Mouse (Mus musculus): ENCODE measurements at regions not wholly inside any gene's neighbourhood (a gene's known extent, or its start where the extent isn't known, plus 50 kb on each side); places are given as distances from the start of the nearest gene placed in this dataset.

DNA sequence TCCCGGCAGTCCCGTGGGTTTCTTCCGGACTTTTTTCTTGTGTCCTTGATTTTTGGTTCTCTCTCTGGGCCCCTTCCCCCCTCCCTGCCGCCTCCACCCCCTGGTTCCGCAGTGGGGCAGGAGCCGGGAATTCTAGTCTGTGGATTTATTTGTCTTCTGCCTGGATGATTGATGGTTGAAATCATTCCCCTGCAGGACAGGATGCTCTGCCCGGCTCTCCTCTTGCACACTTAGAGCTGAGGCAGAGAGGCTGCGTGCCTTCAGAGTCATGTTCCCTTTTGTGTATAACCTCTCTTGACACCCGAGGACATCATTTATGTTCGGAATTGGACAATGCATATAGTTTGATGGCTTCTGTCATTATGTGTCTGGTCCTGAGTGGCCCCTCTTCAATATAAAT is 74.0 kb downstream of the Dmrta2 start:
- 59% methylated on average over 10 of the region's 10 CpGs for WGBS
- Histone ChIP-seq H3K36me3 (ENCODE audit: control insufficient read depth, insufficient read depth, low read length) (no peaks in the 10 kb centered on the region), H3K4me1 (replicated peaks; ENCODE audit: control insufficient read depth, insufficient read depth, low read length) (0 out of 2 replicates have a peak, but pooled peaks cover 3% of the 10 kb centered on the region), H3K27me3 (ENCODE audit: control insufficient read depth, insufficient read depth, low read length) (no peaks in the 10 kb centered on the region; the same call in 1 of the 2 replicates), H3K4me3 (ENCODE audit: control insufficient read depth, insufficient read depth, low read length) (no peak overlapping the region), H3K27ac (ENCODE audit: control insufficient read depth, insufficient read depth, low read length) (no peak overlapping the region)
- no peak for TF ChIP-seq CTCF (IDR thresholded peaks at IDR 0.05; ENCODE audit: borderline replicate concordance, control insufficient read depth, extremely low read depth, insufficient read depth, low read length, poor library complexity)
- no peak for TF ChIP-seq POLR2A (IDR thresholded peaks at IDR 0.05; ENCODE audit: control insufficient read depth, extremely low read depth, insufficient read depth, low read length, poor library complexity)
- DNase-seq, result no peak

DNA sequence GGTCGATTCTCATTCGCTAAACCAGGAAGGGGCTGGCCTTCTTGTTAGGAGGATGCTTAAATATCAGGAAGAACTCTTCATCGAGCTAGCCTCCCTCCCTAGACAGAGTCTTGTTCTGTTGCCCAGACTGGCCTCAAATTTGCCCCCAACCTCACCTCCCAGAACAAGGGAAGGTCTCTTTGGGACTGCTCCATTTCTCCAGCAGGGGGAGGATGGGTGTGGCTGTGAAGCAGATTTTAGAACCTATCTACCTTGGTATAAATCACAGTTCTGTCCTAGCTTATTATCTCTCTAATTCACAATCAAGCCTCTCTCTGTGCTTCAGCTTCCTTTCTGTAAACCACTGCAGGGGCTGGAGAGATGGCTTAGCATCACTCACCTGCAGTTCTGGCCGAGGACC is 75.1 kb downstream of the Dmrta2 start:
- no peak for DNase-seq
- H3K4me3 ChIP-seq (ENCODE audit: control insufficient read depth, insufficient read depth, low read length), result no peak overlapping the region
- H3K36me3 ChIP-seq (ENCODE audit: control insufficient read depth, insufficient read depth, low read length), result no peaks in the 10 kb centered on the region
- no peak overlapping the region for H3K27ac ChIP-seq (ENCODE audit: control insufficient read depth, insufficient read depth, low read length)
- H3K27me3 ChIP-seq (ENCODE audit: control insufficient read depth, insufficient read depth, low read length), result no peaks in the 10 kb centered on the region; the same call in 1 of the 2 replicates
- no peak for TF ChIP-seq POLR2A (IDR thresholded peaks at IDR 0.05; ENCODE audit: control insufficient read depth, extremely low read depth, insufficient read depth, low read length, poor library complexity)
- no peak for TF ChIP-seq CTCF (IDR thresholded peaks at IDR 0.05; ENCODE audit: borderline replicate concordance, control insufficient read depth, extremely low read depth, insufficient read depth, low read length, poor library complexity)
- 89% methylated on average over 4 of the region's 4 CpGs for WGBS
- 0 out of 2 replicates have a peak, but pooled peaks cover 3% of the 10 kb centered on the region for H3K4me1 ChIP-seq (replicated peaks; ENCODE audit: control insufficient read depth, insufficient read depth, low read length)

- H3K27me3 ChIP-seq (ENCODE audit: control insufficient read depth, insufficient read depth, low read length), result no peaks in the 10 kb centered on the region
- H3K27ac ChIP-seq (ENCODE audit: control insufficient read depth, insufficient read depth, low read length), result no peak overlapping the region
- H3K36me3 ChIP-seq (ENCODE audit: control insufficient read depth, insufficient read depth, low read length), result no peaks in the 10 kb centered on the region
- no peak overlapping the region for H3K4me3 ChIP-seq (ENCODE audit: control insufficient read depth, insufficient read depth, low read length)
- TF ChIP-seq POLR2A (IDR thresholded peaks at IDR 0.05; ENCODE audit: control insufficient read depth, extremely low read depth, insufficient read depth, low read length, poor library complexity) (no peak), CTCF (IDR thresholded peaks at IDR 0.05; ENCODE audit: borderline replicate concordance, control insufficient read depth, extremely low read depth, insufficient read depth, low read length, poor library complexity) (no peak)
- no peak for DNase-seq
- H3K4me1 ChIP-seq (replicated peaks; ENCODE audit: control insufficient read depth, insufficient read depth, low read length), result no peaks in the 10 kb centered on the region
- 82% methylated on average over 3 of the region's 3 CpGs for WGBS
Measured at GRCm38 (mm10) chr4:110073836-110074235, 96.0 kb downstream of the Dmrta2 start.

GRCm38 (mm10) chr4:110083371-110083770 is 105.5 kb downstream of the Dmrta2 start:
- H3K4me3 ChIP-seq (ENCODE audit: control insufficient read depth, insufficient read depth, low read length), result no peak overlapping the region
- DNase-seq, result no peak
- H3K36me3 ChIP-seq (ENCODE audit: control insufficient read depth, insufficient read depth, low read length), result no peaks in the 10 kb centered on the region
- H3K27me3 ChIP-seq (ENCODE audit: control insufficient read depth, insufficient read depth, low read length), result no peaks in the 10 kb centered on the region
- no peak overlapping the region for H3K27ac ChIP-seq (ENCODE audit: control insufficient read depth, insufficient read depth, low read length)
- TF ChIP-seq POLR2A (IDR thresholded peaks at IDR 0.05; ENCODE audit: control insufficient read depth, extremely low read depth, insufficient read depth, low read length, poor library complexity) (no peak), CTCF (IDR thresholded peaks at IDR 0.05; ENCODE audit: borderline replicate concordance, control insufficient read depth, extremely low read depth, insufficient read depth, low read length, poor library complexity) (no peak)
- no peaks in the 10 kb centered on the region for H3K4me1 ChIP-seq (replicated peaks; ENCODE audit: control insufficient read depth, insufficient read depth, low read length)

GRCm38 (mm10) chr4:110087570-110088247 is 109.9 kb downstream of the Dmrta2 start:
- no peak for TF ChIP-seq CTCF (IDR thresholded peaks at IDR 0.05; ENCODE audit: borderline replicate concordance, control insufficient read depth, extremely low read depth, insufficient read depth, low read length, poor library complexity)
- no peak for TF ChIP-seq POLR2A (IDR thresholded peaks at IDR 0.05; ENCODE audit: control insufficient read depth, extremely low read depth, insufficient read depth, low read length, poor library complexity)
- Histone ChIP-seq H3K4me3 (ENCODE audit: control insufficient read depth, insufficient read depth, low read length) (no peak overlapping the region), H3K4me1 (replicated peaks; ENCODE audit: control insufficient read depth, insufficient read depth, low read length) (no peaks in the 10 kb centered on the region), H3K27me3 (ENCODE audit: control insufficient read depth, insufficient read depth, low read length) (no peaks in the 10 kb centered on the region), H3K36me3 (ENCODE audit: control insufficient read depth, insufficient read depth, low read length) (no peaks in the 10 kb centered on the region), H3K27ac (ENCODE audit: control insufficient read depth, insufficient read depth, low read length) (no peak overlapping the region)
- no peak for DNase-seq
- WGBS, result 49% methylated on average over 9 of the region's 9 CpGs

DNA sequence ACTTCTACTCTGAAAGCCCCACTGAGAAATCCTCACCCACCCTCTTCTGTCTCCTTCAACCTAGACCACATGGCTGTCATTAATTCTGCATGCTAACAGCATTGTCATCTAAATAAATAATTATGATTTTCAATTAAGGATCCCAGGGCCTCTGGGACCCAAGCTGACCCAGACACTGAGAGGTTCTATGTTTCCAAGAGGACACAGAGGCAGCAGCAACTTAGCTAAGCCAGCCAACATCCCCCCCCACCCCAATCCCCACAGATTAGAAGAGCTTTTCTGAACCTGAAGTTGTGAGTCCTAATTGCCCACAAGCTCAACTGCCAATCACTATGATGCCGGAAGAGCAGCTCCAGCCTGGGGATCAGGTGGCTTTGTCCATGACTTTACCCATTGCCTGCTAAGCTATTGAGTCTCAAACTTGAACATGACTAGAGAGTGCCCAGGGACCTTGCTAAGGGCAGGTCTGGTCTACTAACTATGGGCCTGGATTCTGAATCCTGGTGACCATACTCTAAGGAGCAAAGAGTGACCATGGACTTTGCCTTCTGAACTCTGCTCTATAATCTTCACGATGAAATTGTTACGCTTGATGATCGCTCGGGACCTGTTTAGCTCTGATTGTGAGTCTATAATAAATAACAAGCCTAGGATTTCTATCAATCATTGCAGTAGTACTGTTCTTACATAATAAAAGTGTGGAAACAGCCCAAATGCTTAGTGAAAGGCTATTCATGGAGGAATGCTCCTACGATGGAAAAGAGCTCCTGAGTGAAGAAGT is 115.4 kb downstream of the Dmrta2 start:
- 94% methylated on average over 6 of the region's 6 CpGs for WGBS
- no peak overlapping the region for H3K27ac ChIP-seq (ENCODE audit: control insufficient read depth, insufficient read depth, low read length)

More for the DNA sequence above, 115.4 kb downstream of the Dmrta2 start:
- no peaks in the 10 kb centered on the region for H3K36me3 ChIP-seq (ENCODE audit: control insufficient read depth, insufficient read depth, low read length)
- DNase-seq, result no peak
- no peaks in the 10 kb centered on the region for H3K27me3 ChIP-seq (ENCODE audit: control insufficient read depth, insufficient read depth, low read length)
- H3K4me3 ChIP-seq (ENCODE audit: control insufficient read depth, insufficient read depth, low read length), result no peak overlapping the region
- TF ChIP-seq POLR2A (IDR thresholded peaks at IDR 0.05; ENCODE audit: control insufficient read depth, extremely low read depth, insufficient read depth, low read length, poor library complexity), result no peak
- no peak for TF ChIP-seq CTCF (IDR thresholded peaks at IDR 0.05; ENCODE audit: borderline replicate concordance, control insufficient read depth, extremely low read depth, insufficient read depth, low read length, poor library complexity)
- no peaks in the 10 kb centered on the region for H3K4me1 ChIP-seq (replicated peaks; ENCODE audit: control insufficient read depth, insufficient read depth, low read length)

Measured in thymus, adult 2 months (tissue).